Mouse (Mus musculus) CH12F3 (cell line): ENCODE measurements around the gene 1810024B03Rik.
"Not testable (repeated sequence)": the region's sequence is repeated elsewhere in the genome, so short reads cannot be mapped to it uniquely, and the experiment has no call there.

Experiments
- in situ Hi-C: fragments of 300-500 bp; cut with MboI; formaldehyde crosslinking; loops from 2 replicates; pipeline ENCODE4 v1.14.3; 2020; ENCODE audit warnings: low sequenced_read_pairs

The 1810024B03Rik gene

DNA sequence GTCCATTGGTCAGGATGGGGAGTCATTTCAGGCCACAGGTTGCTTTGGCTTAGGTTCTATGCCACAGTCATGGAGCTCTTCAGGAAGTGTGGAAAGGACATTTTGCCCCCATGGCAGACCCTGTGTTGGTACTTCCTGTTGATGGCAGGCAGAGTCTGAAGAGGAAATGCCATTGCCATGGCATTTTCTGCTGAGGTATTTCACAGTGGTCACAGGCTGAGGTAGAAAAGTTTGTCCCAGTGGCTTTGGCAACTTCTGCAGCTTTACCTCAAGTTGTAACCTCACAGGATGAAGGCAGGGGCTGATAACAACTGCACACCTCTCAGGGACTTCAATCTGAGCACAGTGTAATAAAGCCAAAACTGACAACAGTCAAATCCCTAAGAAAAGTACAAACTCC lies 18.5 kb downstream of the 1810024B03Rik start:
- in situ Hi-C loops = no loop called here

DNA sequence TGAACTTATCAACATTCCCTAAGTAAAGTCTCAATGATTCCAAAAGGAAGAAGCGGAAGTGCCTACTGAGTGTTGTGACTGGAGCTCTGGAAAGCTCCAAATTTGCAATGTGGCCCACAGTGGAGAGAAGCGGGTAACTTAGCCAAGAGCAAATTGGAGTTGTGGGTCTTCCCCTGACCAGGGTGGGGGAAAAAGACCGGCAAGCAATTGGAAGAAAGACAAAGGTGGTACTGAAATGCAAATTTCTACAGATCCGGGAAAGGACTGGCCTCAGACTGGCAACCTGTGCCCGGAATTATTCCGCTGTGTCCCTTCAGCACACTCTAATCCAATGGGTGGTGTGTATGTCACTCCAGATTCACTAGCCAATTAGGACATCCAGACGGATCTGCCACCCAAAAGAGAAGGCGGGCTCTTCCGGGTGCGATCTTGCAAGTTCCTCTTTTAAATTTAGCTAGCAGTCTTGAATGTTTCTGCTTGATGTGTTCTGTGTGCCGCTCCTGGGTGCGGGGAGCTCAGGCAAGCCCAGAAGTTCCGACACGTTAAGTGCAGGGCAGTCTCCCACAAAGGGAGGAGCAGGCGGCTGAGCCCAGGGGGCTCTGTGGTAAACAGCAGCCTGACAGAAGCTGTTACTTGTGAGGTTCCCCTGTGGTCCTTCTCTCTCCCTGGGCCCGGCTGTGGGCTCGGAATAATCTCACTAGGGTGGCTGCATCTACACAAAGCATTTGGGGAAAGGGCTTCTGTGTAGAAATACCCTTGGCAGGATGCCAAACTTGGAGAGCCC lies 25.3 kb downstream of the 1810024B03Rik start:
- in situ Hi-C loops = no loop called here

DNA sequence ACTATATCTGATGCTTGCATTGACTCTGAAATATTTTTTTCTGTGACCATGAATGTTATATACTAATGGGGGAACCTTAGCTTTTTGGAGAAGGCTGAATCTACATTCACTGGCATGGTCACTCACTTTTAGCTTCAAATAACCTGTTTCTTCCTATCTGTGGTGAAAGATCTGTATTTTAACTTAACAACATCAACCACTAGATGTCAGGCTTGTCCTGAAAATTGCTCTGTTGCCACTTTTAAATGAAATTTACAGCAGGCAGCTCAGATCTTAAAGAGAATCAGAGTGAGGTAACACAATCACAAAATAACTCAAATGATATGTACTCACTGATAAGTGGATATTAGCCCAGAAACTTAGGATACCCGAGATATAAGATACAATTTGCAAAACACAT lies 41.8 kb downstream of the 1810024B03Rik start:
- in situ Hi-C loops = not testable (repeated sequence)

DNA sequence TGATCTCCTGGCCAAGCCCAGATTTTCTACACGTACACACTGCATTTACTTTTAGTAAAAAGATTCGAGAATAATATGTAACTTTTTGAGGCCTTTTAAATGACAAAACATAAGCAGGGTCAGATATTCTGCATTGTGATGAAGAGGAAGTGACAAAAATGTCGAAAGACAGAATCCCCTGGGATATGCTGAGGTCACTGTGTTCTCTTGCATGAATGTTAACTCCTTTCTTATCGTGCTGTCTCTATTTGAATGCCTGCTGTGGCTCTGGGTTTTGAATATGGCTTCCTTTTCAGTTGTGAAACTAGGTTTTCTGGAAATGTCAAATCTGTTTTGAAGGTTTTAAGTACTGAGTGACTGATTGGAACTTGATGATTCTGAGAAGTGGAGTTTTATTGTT lies 42.4 kb downstream of the 1810024B03Rik start:
- in situ Hi-C loops = no loop called here

DNA sequence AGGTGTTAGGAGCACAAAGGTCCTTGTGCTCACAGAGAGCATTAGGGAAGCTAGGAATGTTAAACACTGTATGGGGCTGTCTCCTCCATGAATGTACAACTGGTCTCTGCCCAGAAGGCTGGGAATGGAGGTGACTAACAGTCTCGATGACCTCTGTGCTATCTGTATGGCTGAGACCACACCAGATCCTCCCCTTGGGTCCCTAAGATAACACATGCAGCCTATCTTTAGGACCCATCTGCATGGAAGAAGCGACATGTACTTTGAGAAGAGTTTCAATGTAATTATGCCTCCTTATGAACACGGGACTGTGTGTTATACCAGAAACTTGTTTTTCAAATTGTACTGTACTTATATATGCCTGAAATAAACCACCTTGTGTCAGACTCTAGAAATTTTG lies 62.4 kb downstream of the 1810024B03Rik start:
- in situ Hi-C loops = no loop called here

DNA sequence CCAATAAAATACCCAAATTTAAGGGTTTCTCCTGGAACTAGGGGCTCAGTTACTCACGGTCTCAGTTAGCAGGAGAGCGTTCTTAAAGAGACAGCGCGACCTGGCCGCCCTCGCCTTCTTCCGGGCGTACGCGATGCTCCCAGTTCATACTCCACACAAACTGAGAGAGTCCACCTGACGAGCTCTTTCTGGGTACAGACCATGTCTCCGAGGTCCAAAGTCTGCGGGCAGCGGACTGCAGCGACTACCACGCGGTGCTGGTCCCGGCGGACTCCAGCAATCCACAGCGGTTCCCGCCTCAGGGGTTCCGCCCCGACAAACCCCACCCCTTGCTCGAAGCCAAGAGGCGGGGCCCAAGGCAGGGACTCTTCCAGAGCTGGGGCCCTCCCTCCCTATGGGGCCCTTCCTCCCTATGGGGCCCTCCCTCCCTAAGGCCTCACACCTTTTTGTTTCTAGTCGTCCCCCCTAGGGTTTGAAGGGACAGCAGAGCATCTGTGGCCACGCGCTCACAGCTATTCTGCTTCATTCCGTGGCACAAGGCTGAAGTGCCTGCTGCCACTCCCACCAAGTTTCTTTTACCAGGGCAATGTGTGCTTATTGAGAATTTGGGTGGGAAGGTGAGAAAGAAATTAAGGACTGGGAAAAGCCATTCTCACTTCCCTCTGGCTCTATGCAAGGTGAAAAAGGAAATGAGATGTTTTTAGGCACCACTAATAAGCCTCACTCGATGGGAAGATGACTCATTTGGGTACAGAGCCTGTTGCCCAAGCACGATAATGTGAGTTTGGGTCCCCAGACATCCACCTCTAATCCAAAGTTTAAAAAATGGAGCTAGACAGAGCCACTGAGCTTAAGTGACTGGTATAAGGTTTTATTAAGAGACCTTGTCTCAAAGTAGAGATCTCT lies 64.7 kb downstream of the 1810024B03Rik start, which contains the start of gene Itpripl1:
TSS of gene Itpripl1 (minus strand) at position 285 of the 906 bp plus-strand sequence.
- in situ Hi-C loops = no loop called here

DNA sequence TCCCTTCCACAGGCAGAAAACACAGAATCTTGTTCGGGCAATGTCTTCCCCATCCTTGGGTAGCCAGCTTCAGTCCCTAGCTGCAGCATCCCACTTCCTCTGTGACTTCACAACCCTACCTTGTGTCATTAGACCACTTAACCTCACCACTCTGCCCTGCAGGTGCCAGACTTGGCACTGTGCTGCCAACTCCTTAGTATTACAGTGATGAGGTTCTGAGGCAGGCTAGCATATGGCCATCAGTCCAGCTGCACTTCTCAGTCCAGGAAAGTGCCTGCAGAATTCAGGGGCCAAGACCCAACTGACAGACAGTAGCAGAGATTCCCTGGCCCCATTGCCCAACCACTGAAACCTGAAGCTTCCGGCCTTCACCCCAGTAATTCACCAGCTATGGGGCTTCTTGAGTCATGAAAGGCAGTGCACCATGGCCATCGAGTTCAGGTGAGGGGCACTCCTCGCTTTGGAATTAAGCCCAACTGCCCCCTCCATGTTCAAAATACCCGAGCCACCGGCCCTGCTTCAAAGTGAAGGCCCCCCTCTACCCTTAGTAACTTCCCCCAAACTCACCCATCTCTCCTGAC lies 65.4 kb downstream of the 1810024B03Rik start:
- in situ Hi-C loops = no loop called here

DNA sequence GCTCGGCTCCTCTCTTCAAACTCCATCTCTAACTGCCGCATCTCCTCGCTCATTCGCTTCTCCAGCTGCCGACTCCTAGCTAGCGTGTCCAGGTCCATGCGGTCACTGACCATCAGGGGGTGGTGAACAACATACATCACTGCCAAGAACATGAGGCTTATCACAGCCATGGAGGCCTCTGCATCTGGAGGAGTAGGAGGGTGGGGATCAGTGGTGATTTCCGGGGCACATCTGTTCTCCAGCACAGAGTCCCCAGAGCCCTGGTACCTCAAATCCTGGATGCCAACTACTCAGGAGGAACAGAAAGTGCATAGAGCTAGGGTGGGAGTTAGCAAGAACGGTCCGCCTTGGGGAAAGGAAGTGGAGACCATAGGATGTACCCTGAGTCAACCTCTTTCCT lies 66.0 kb downstream of the 1810024B03Rik start:
- in situ Hi-C loops = no loop called here

DNA sequence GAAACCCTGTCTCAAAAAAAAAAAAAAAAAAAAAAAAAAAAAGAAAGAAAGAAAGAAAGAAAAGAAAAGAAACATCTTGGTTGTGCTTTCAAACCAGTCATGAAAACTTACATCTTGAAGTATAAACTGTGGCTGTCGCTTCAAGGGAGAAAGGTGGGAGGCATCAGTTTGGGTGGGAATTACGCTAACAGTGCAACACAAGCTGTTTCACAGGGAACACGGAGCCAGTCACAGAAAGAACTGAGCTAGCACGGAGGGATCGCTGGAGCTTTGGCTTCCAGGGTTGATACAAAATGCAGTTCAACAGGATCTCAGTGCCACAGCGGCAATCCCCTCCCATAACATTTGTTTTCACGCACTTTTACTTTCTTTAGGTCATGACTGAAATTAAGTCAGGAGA lies 68.1 kb downstream of the 1810024B03Rik start:
- in situ Hi-C loops = no loop called here

DNA sequence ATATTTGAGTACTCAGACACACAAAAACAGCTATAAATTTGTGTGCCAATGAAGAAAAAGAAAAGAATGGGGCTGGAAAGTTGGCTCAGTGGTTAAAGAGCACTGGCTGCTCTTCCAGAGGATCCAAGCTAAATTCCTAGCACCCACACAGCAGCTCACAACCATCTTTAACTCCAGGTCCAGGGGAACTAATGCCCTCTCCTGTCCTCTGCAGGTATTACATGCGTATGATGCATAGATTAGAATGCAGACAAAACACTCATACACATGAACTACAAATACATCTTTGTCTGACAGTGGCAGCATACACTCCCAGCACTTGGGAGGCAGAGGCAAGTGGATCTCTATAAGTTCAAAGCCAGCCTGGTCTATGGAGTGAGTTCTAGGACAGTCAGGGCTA lies 68.5 kb downstream of the 1810024B03Rik start:
- in situ Hi-C loops = no loop called here

DNA sequence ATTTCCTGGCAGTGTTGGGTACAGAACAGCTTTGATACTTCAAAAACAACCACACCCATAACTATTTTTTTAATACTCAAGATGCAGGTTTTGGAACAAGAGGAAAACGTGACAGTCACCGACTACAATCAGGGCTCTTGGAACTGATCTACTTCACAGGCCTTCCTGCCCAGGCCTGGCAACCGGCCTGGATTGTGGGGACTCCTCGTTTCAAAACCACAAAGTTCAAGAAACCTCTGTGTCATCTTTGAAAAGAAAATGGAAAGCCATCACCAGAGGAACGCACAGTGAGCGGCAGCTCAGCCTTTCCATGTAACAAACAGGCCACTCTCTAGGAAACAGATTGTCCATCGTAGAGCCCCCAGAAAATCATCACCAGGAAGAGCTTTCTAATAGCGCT lies 69.0 kb downstream of the 1810024B03Rik start:
- in situ Hi-C loops = no loop called here

DNA sequence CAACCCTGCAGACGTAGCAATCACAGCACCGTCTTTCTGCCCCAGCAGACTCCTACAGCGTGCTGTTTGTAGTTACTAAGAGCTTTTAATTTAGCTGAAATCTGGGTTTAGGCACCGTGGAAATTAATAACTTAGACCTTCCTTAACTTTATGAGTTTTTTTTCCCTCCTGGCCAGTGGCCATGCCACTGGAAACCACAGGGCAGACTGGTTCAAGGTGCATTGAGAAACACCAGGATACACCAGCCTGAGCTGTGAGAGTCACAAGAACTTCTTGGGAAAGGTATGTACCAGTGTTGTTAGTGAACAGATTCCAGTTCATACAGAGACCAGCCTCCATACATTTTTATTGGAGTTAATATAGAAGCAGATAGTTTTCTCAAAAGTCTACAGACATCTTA lies 69.6 kb downstream of the 1810024B03Rik start:
- in situ Hi-C loops = no loop called here

DNA sequence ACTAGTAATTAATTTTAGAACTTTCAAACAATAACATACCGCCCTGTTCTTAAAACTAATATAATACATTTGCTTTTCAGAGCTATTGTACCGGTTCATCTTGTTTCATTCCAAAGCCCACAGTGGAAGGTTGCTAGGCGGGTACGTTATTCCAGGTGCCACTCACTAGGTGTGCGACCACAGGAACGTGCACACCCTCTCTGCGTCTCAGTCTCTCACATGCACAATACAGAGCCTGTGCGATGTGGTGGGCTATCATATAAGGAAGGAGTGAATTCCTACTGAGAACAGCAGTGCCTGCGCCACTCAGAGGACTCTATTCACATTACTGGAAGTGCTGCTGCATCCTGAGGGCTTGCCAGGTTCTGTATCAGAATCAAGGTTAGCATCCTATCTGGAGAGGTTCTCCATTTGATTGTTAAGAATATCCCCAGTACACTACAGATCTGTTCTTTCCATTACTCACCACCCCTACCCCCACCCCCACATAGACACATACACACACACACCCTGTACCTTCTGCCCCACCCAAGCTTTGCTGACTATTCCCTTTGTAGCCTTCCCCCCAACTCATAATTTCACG lies 70.2 kb downstream of the 1810024B03Rik start:
- in situ Hi-C loops = no loop called here

DNA sequence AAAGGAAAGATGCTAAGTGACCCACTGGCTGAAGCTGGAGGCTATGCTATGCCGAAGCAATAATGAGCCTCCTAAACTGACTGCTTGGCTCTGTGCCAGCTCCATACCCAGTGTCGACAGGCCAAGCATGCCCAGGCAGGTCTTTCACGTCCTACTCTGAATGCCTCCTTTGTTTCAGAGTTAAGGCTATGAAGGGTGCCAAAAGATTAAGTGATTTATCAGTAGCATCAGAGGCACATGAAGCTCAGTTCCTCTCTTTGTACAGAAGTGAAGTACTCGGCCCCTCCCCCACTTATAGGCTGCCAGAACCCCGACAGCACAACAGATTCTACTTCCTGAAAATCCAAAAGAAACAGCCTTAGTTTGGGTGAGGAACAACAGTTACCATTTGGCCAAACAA lies 71.1 kb downstream of the 1810024B03Rik start:
- in situ Hi-C loops = no loop called here
